Mouse (Mus musculus) spleen, adult 2 months (tissue): Measurements from ENCODE around the gene Gm10322. TPM values are rescaled to one million over a fixed set of nuclear protein-coding genes. Genes with fewer than 3 reads are reported as not detected.

Experiments used
- DNase-seq, 2 experiments: peaks; one replicate each; pipeline versions ENCODE4 v3.0.0 to v3.0.0-alpha.2; 2012 to 2021; ENCODE audit warnings: low spot score in 2 of 2, low read depth in 1 of 2
- H3K27ac ChIP-seq: fragments of 200-500 bp; 2 replicates; pipeline ENCODE4 v1.5.1; 2012; ENCODE audit warnings: low read length, inconsistent platforms; ENCODE audit not compliant: insufficient read depth
- H3K27me3 ChIP-seq: fragments of 200-500 bp; 2 replicates; pipeline ENCODE4 v1.6.1; 2012; ENCODE audit warnings: mild to moderate bottlenecking, moderate library complexity, low read length, inconsistent platforms; ENCODE audit not compliant: control insufficient read depth, insufficient read depth
- H3K36me3 ChIP-seq: fragments of 200-500 bp; 2 replicates; pipeline ENCODE4 v1.6.1; 2012; ENCODE audit warnings: mild to moderate bottlenecking, low read length, inconsistent platforms; ENCODE audit not compliant: control insufficient read depth, insufficient read depth
- H3K4me1 ChIP-seq: fragments of 200-500 bp; 2 replicates; pipeline ENCODE4 v1.6.1; 2011; ENCODE audit warnings: inconsistent platforms; ENCODE audit not compliant: control insufficient read depth, insufficient read depth, insufficient read length
- H3K4me3 ChIP-seq: fragments of 200-500 bp; 2 replicates; pipeline ENCODE4 v1.5.1; 2011; ENCODE audit warnings: mild to moderate bottlenecking, inconsistent platforms; ENCODE audit not compliant: insufficient read depth, insufficient read length; ENCODE audit errors: extremely low read depth
- CTCF ChIP-seq: fragments of 200-500 bp; IDR thresholded peaks from 2 replicates; pipeline ENCODE4 v1.5.1; 2011; ENCODE audit warnings: mild to moderate bottlenecking, inconsistent platforms; ENCODE audit not compliant: insufficient read depth, insufficient read length, insufficient replicate concordance; ENCODE audit errors: extremely low read depth
- POLR2A ChIP-seq: fragments of 200-500 bp; IDR thresholded peaks from 2 replicates; pipeline ENCODE4 v1.6.1; 2011; ENCODE audit warnings: low read depth, low read length, inconsistent platforms
- WGBS: fragments of 180-500 bp; shearing (Covaris S2); methylation state at CpG from one replicate; pipeline ENCODE4 v1.1.7; 2018; 5-methylcytosine and 5-hydroxymethylcytosine counted together
- polyA plus RNA-seq: library from polyadenylated mRNA; depleted of rRNA; stranded (reverse); fragments of >200 nt; gene quantifications from 2 replicates; pipeline ENCODE4 v1.2.3, GENCODE M21; 2012

Gene Gm10322
- polyA plus RNA-seq, 1 experiment = not detected

DNA sequence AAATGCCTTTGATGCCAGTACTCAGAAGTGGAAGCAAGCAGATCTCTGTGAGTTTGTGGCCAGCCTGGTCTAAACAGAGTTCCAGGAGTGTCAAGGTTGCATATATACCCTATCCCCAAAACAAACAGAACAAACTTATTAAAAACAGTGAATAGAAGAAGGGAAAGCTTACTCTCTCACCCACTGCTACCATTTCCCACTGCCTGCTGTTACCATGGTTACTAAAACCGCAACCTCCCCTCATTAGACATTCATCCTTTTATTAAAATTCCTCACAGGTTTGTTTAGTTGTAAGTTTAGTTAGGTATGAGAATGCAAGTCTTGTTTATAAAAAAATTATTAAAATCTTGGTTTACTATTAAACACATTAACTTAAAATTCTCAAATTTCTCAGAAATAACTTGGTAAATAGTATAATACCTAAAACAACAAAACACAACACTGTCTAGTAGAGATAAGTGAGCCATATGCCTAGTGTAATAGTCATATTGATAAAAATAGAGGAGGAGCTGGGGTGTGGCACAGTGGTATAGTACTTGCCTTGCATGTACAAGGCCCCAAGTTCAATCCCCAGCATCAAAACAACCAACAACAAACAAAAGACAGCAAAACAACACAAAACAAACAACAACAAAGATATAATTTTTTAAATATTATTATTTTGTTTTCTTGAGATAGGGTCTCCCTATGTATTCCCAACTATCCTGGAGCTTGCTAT is 33.9 kb upstream of the Gm10322 start:
- TF ChIP-seq CTCF = no peak
- TF ChIP-seq POLR2A = no peak
- Histone ChIP-seq H3K36me3 (no peaks in the 10 kb centered on the region; the same call in 1 of the 2 replicates), H3K27ac (no peak overlapping the region), H3K27me3 (no peaks in the 10 kb centered on the region), H3K4me1 (peaks cover 2% of the 10 kb centered on the region; the same call in 1 of the 2 replicates), H3K4me3 (no peak overlapping the region)
- DNase-seq = no peak
- 91% methylated on average over 1 of the region's 1 CpGs for WGBS

GRCm38 (mm10) chr10:59585621-59586020 is 30.2 kb upstream of the Gm10322 start:
- TF ChIP-seq POLR2A = no peak
- TF ChIP-seq CTCF = no peak
- WGBS = 93% methylated on average over 5 of the region's 5 CpGs
- no peaks in the 10 kb centered on the region for H3K27me3 ChIP-seq
- DNase-seq = no peak
- H3K36me3 ChIP-seq = no peaks in the 10 kb centered on the region; the same call in 1 of the 2 replicates
- H3K27ac ChIP-seq = no peak overlapping the region
- H3K4me1 ChIP-seq = peaks cover 7% of the 10 kb centered on the region; the same call in 1 of the 2 replicates
- H3K4me3 ChIP-seq = no peak overlapping the region

DNA sequence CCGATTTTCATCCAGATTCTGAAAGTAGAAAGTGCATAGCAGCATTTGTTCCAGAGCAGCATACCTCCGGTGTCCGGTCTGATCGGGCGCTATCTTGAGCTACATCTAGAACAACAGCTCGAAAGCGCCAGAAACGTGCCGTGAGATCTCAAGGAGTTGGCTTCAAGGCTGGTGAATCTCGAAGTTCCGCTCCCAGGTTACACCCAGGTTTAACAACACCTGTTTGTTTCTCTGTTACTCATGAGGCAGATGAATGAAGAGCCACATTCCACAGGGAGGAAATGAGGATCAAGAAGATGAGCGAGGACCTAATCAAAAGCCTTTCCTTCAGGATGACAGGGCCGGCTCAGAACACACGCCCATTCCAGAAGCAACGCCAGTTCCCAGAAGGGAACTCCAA is 29.0 kb upstream of the Gm10322 start:
- DNase-seq = no peak
- 96% methylated on average over 15 of the region's 15 CpGs for WGBS
- Histone ChIP-seq H3K4me1 (peaks cover 7% of the 10 kb centered on the region; the same call in 1 of the 2 replicates), H3K36me3 (no peaks in the 10 kb centered on the region; the same call in 1 of the 2 replicates), H3K27me3 (no peaks in the 10 kb centered on the region), H3K4me3 (no peak overlapping the region), H3K27ac (no peak overlapping the region)
- TF ChIP-seq POLR2A (no peak), CTCF (no peak)

DNA sequence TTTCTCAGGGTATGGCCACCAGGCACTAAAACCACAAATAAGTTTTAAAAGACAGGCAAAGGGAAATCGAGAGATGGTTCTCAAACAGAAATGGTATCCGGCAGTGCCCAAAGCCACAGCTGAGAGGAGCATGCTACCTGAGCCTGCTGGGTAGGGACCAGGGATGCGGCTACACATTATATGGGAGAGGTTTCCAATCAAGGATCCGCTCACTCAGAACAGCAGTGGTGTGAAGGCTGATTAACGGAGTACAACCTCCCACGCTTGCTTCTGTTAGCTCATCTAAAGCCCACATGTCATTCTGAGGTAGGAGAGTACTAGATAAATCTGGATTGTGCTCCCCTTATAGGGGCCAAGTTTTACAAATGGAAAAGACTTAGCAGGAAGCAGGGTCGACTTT is 27.7 kb upstream of the Gm10322 start:
- TF ChIP-seq POLR2A (no peak), CTCF (no peak)
- WGBS = 90% methylated on average over 7 of the region's 7 CpGs
- no peak overlapping the region for H3K4me3 ChIP-seq
- no peak overlapping the region for H3K27ac ChIP-seq
- H3K27me3 ChIP-seq = no peaks in the 10 kb centered on the region
- no peak for DNase-seq
- peaks cover 7% of the 10 kb centered on the region; the same call in 1 of the 2 replicates for H3K4me1 ChIP-seq
- H3K36me3 ChIP-seq = no peaks in the 10 kb centered on the region; the same call in 1 of the 2 replicates

DNA sequence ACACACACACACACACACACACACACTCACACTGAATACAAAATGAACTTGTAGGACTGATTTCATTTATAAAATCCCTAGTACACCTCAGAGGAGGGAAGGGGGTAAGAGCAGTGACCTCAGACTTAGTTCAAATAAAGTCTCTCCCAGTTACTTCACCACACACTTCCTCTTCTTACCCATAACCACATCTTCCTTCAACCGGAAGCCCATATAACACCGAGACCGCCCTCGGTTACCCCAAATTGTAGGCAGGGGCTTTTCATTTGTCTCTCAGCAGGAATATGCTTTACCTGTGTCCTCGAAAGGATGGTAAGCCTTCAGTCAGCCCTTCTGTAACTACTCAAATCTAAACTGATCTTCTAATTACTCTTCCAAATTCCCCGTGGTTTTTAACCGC is 26.4 kb upstream of the Gm10322 start:
- Histone ChIP-seq H3K27ac (no peak overlapping the region), H3K4me3 (peak overlapping the region; percentile 50), H3K27me3 (no peaks in the 10 kb centered on the region), H3K36me3 (no peaks in the 10 kb centered on the region; the same call in 1 of the 2 replicates), H3K4me1 (peaks cover 7% of the 10 kb centered on the region; the same call in 1 of the 2 replicates)
- TF ChIP-seq CTCF (no peak), POLR2A (no peak)
- WGBS = 6% methylated on average over 7 of the region's 7 CpGs
- peak; percentile 36 to 41 for DNase-seq

GRCm38 (mm10) chr10:59589856-59590255 is 26.0 kb upstream of the Gm10322 start:
- 19% methylated on average over 13 of the region's 13 CpGs for WGBS
- H3K4me3 ChIP-seq = peak overlapping the region; percentile 50
- no peak overlapping the region for H3K27ac ChIP-seq

DNA sequence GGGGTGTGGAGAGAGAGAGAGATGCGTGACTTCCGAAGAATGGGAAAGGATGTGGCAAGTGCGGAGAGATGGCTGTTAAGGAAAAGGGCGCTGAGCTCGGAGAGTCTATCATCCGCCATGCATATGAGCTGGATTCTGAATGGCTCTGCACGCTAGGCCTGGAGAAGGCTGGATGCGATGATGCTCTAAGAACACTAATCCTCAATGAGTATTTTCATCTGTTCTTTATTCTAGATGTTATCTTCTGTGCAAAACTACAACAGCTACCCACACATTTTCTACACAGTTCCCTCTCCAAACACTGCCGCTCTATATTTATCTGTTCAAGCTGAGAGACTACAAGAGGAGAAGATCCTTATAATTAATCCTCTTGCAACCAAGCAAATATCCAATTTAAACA is 25.3 kb upstream of the Gm10322 start:
- peaks cover 7% of the 10 kb centered on the region; the same call in 1 of the 2 replicates for H3K4me1 ChIP-seq
- no peaks in the 10 kb centered on the region; the same call in 1 of the 2 replicates for H3K36me3 ChIP-seq
- no peak overlapping the region for H3K4me3 ChIP-seq
- WGBS = 95% methylated on average over 9 of the region's 9 CpGs
- no peak for DNase-seq
- no peaks in the 10 kb centered on the region for H3K27me3 ChIP-seq
- no peak for TF ChIP-seq CTCF
- no peak for TF ChIP-seq POLR2A
- H3K27ac ChIP-seq = no peak overlapping the region

More at GRCm38 (mm10) chr10:59589856-59590255, 26.0 kb upstream of the Gm10322 start:
- Histone ChIP-seq H3K27me3 (no peaks in the 10 kb centered on the region), H3K36me3 (no peaks in the 10 kb centered on the region; the same call in 1 of the 2 replicates), H3K4me1 (peaks cover 7% of the 10 kb centered on the region; the same call in 1 of the 2 replicates)
- TF ChIP-seq CTCF = no peak
- no peak for TF ChIP-seq POLR2A
- no peak for DNase-seq
